In the genomic region with DNA sequence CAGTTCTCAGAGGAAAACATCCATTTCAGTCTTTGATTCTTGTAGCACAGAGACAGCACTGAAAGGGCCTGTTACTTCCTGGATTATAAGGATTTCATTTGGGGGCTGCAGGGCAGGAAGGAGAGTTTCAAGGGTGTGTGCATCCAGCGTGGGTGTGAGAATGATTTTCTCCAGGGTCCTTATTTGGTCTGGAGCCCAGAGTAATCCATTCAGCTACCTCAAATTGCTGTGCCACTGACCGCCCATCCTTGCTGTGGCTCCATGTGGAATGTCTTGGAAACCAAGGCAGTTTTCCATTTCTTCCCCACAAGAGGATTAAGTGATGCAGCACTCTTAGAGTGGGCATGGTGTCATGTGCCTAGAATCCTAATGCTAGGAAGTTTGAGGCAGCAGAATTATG, we compare ENCODE assay signal across 24 mouse cellular contexts. TPM values are rescaled to one million over a fixed set of nuclear protein-coding genes. Genes with fewer than 3 reads are reported as not detected.
A peak's percentile ranks its signal among the peaks of the same experiment; 100 is the strongest.
DNase-seq lines count a peak whose midpoint lies in the region; ATAC-seq and TF ChIP-seq lines count a peak whose summit lies in the region.
"Had no signal": no experiment of that assay in that cellular context is flagged by ENCODE, and none has a peak within 500 bp of the region (broad histone marks: within the 10 kb centered on the region; RNA-seq: fewer than 3 reads in every experiment).

No protein-coding gene starts in this region.

- DNase-seq in gastrocnemius, postnatal 25 days = peak; percentile 9
- no peak for DNase-seq in gastrocnemius, postnatal 14 days
- peak; percentile 11 for DNase-seq in kidney, postnatal 0 days (ENCODE audit: low spot score)
- DNase-seq in kidney, postnatal 4 days = no peak
- peak; percentile 12 for DNase-seq in neural tube, embryonic 11.5 days (ENCODE audit: low spot score)
- no peak for DNase-seq in neural tube, embryonic 10.5 days (ENCODE audit: extremely low spot score, low spot score)
- DNase-seq in MN1 (ENCODE audit: low spot score) = no peak
- DNase-seq: adrenal gland, postnatal 25 days; cerebellum, adult 8-10 months; kidney, adult 18-20 months; lung, postnatal 36 days; retina, postnatal 1 day; thymus, postnatal 36 days had no signal

- H3K27me3 ChIP-seq in kidney, postnatal 0 days (ENCODE audit: insufficient read depth, low read length) = no peaks in the 10 kb centered on the region
- no peaks in the 10 kb centered on the region for H3K27me3 ChIP-seq in neural tube, embryonic 11.5 days (ENCODE audit: control insufficient read depth, insufficient read depth, low read length)
- H3K27me3 ChIP-seq: forebrain, embryonic 13.5 days; heart, embryonic 12.5 days; limb, embryonic 13.5 days; midbrain, embryonic 12.5 days had no signal

- no peaks in the 10 kb centered on the region for H3K9me3 ChIP-seq in kidney, postnatal 0 days (replicated peaks; ENCODE audit: low read length)
- H3K9me3 ChIP-seq in neural tube, embryonic 11.5 days (ENCODE audit: control insufficient read depth, low read length) = no peaks in the 10 kb centered on the region
- H3K9me3 ChIP-seq: forebrain, embryonic 13.5 days; heart, embryonic 12.5 days; limb, embryonic 13.5 days; midbrain, embryonic 12.5 days had no signal

- H3K4me2 ChIP-seq in kidney, postnatal 0 days (ENCODE audit: low read length) = no peak overlapping the region
- no peak overlapping the region for H3K4me2 ChIP-seq in neural tube, embryonic 11.5 days (ENCODE audit: low read depth)
- H3K4me2 ChIP-seq: forebrain, embryonic 13.5 days; heart, embryonic 12.5 days; limb, embryonic 13.5 days; midbrain, embryonic 12.5 days had no signal

- no peak for TF ChIP-seq CTCF in kidney, postnatal 0 days (IDR thresholded peaks at IDR 0.05; ENCODE audit: low read depth)

- no peak overlapping the region for H3K9ac ChIP-seq in kidney, postnatal 0 days (ENCODE audit: low read depth, low read length)
- H3K9ac ChIP-seq in neural tube, embryonic 11.5 days (ENCODE audit: low read length) = no peak overlapping the region
- H3K9ac ChIP-seq: forebrain, embryonic 13.5 days; heart, embryonic 12.5 days; limb, embryonic 13.5 days; midbrain, embryonic 12.5 days had no signal

- ATAC-seq in kidney, postnatal 0 days (replicated peaks; ENCODE audit: low FRiP score, low read depth) = no peak
- ATAC-seq in neural tube, embryonic 11.5 days (ENCODE audit: insufficient read depth, low FRiP score, low TSS enrichment) = no peak
- ATAC-seq: forebrain, embryonic 13.5 days had no signal

- intact Hi-C loops in gastrocnemius, postnatal 14 days (cut with DNase I; ENCODE audit: low total_unique reads) = no loop called here

- H3K36me3 ChIP-seq in kidney, postnatal 0 days (ENCODE audit: insufficient read depth, low read length) = no peaks in the 10 kb centered on the region
- no peaks in the 10 kb centered on the region for H3K36me3 ChIP-seq in neural tube, embryonic 11.5 days (ENCODE audit: control insufficient read depth, insufficient read depth, low read length)
- H3K36me3 ChIP-seq: heart, embryonic 12.5 days; limb, embryonic 13.5 days; midbrain, embryonic 12.5 days had no signal

- no peak overlapping the region for H3K27ac ChIP-seq in kidney, postnatal 0 days
- no peak overlapping the region for H3K27ac ChIP-seq in neural tube, embryonic 11.5 days (ENCODE audit: low read depth, low read length)
- H3K27ac ChIP-seq: forebrain, embryonic 13.5 days; left cerebral cortex, adult 2 months; limb, embryonic 13.5 days; midbrain, embryonic 12.5 days had no signal

- no peaks in the 10 kb centered on the region for H3K4me1 ChIP-seq in kidney, postnatal 0 days (replicated peaks; ENCODE audit: insufficient read depth, low read length)
- no peaks in the 10 kb centered on the region for H3K4me1 ChIP-seq in neural tube, embryonic 11.5 days (ENCODE audit: control insufficient read depth, insufficient read depth, low read length)
- H3K4me1 ChIP-seq: forebrain, embryonic 13.5 days; heart, embryonic 12.5 days; midbrain, embryonic 12.5 days had no signal

- WGBS in kidney, postnatal 0 days = 55% methylated on average over 2 of the region's 2 CpGs
- WGBS in neural tube, embryonic 11.5 days = 73% methylated on average over 2 of the region's 2 CpGs

- H3K4me3 ChIP-seq in kidney, postnatal 0 days (replicated peaks; ENCODE audit: low read depth, low read length) = no peak overlapping the region
- H3K4me3 ChIP-seq in neural tube, embryonic 11.5 days (ENCODE audit: low read depth, low read length) = no peak overlapping the region
- H3K4me3 ChIP-seq: forebrain, embryonic 13.5 days; heart, embryonic 12.5 days; left cerebral cortex, adult 2 months; limb, embryonic 13.5 days; midbrain, embryonic 12.5 days had no signal

RNA-seq across cellular contexts. Expression of a gene that starts 33.6 kb away (rescaled TPM):
- not detected for total RNA-seq in gastrocnemius, postnatal 25 days (2021)
- not detected for total RNA-seq in gastrocnemius, postnatal 14 days (2021)
- polyA plus RNA-seq in kidney, postnatal 0 days (2015; fragmentation: Nextera tagmentation; extraction: Ambion mirVana) = not detected in 2 replicates
- polyA plus RNA-seq in neural tube, embryonic 11.5 days (2014; fragmentation: Nextera tagmentation; extraction: Ambion mirVana) = not detected in 2 replicates
- total RNA-seq: adrenal gland, postnatal 25 days; heart, postnatal 25 days; layer of hippocampus, adult 8-10 months; left cerebral cortex, adult 2 months had no signal
- polyA plus RNA-seq: cortical plate, adult 2 months; forebrain, embryonic 13.5 days; gonadal fat pad, adult 2 months; heart, embryonic 12.5 days; liver, embryonic 16.5 days; midbrain, embryonic 12.5 days; testis, adult 2 months had no signal

Comparison
In these comparisons a context has a peak if more than half of its experiments do, and no peak if none do; other contexts are left out.
1. DNase-seq: peak in gastrocnemius, postnatal 25 days (single experiment), kidney, postnatal 0 days (single experiment) and neural tube, embryonic 11.5 days (single experiment); none in gastrocnemius, postnatal 14 days (single experiment), kidney, postnatal 4 days (0 of 2), neural tube, embryonic 10.5 days (single experiment) and MN1 (single experiment).